Mouse (Mus musculus): ENCODE data around the gene Ankrd6. TPM values are rescaled to one million over a fixed set of nuclear protein-coding genes. Genes with fewer than 3 reads are reported as not detected.

Gene Ankrd6
- polyA plus RNA-seq, 1 experiment from 2014 or later, result 9.4 TPM

GRCm38 (mm10) chr4:32833494-32834282 is 117.0 kb downstream of the Ankrd6 start:
- Histone ChIP-seq H3K36me3 (ENCODE audit: control insufficient read depth, insufficient read depth, low read length) (no peaks in the 10 kb centered on the region), H3K4me1 (ENCODE audit: control insufficient read depth, insufficient read depth, low read length) (peaks cover 3% of the 10 kb centered on the region; the same call in 1 of the 2 replicates), H3K27me3 (ENCODE audit: control insufficient read depth, insufficient read depth, low read length) (no peaks in the 10 kb centered on the region), H3K9ac (ENCODE audit: low read length) (peak overlapping the region; percentile 45; the same call in 1 of the 2 replicates), H3K9me3 (ENCODE audit: control insufficient read depth, low read length) (no peaks in the 10 kb centered on the region), H3K27ac (replicated peaks; ENCODE audit: low read depth, low read length) (no peak overlapping the region), H3K4me2 (ENCODE audit: low read depth, severe bottlenecking) (peak overlapping the region; percentile 39), H3K4me3 (ENCODE audit: low read depth, low read length) (peak overlapping the region; percentile 25)
- WGBS, result 49% methylated on average over 17 of the region's 17 CpGs
- ATAC-seq (ENCODE audit: insufficient number of reproducible peaks, low FRiP score, low TSS enrichment, low read depth) (no peak), DNase-seq (ENCODE audit: low spot score) (no peak)

DNA sequence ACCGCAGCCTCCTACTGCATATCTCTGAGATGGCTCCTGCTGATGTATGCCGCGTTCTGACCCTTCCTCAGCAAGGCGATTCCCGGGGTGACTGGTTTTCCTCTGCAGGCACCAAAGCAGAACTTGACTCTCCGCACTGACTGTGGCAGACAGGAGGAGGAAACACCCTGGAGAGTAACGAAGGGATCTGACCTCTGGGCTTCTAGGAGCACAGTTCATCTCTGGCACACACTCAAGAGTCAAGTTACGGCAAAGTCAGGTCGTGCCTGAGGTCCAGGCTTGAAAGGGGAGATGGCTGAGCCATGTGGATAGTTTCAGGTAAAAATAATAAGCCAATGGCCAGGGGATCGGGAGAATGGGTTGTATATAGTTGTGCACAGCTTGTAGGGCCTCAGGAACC is 121.3 kb downstream of the Ankrd6 start:
- no peaks in the 10 kb centered on the region for H3K36me3 ChIP-seq (ENCODE audit: control insufficient read depth, insufficient read depth, low read length)
- H3K4me3 ChIP-seq (ENCODE audit: low read depth, low read length), result no peak overlapping the region
- H3K27me3 ChIP-seq (ENCODE audit: control insufficient read depth, insufficient read depth, low read length), result no peaks in the 10 kb centered on the region
- no peaks in the 10 kb centered on the region for H3K9me3 ChIP-seq (ENCODE audit: control insufficient read depth, low read length)
- peaks cover 3% of the 10 kb centered on the region; the same call in 1 of the 2 replicates for H3K4me1 ChIP-seq (ENCODE audit: control insufficient read depth, insufficient read depth, low read length)
- no peak overlapping the region for H3K27ac ChIP-seq (replicated peaks; ENCODE audit: low read depth, low read length)
- 19% methylated on average over 10 of the region's 10 CpGs for WGBS
- peak; percentile 31 for DNase-seq (ENCODE audit: low spot score)
- ATAC-seq (ENCODE audit: insufficient number of reproducible peaks, low FRiP score, low TSS enrichment, low read depth), result no peak
- H3K9ac ChIP-seq (ENCODE audit: low read length), result no peak overlapping the region
- H3K4me2 ChIP-seq (ENCODE audit: low read depth, severe bottlenecking), result no peak overlapping the region

DNA sequence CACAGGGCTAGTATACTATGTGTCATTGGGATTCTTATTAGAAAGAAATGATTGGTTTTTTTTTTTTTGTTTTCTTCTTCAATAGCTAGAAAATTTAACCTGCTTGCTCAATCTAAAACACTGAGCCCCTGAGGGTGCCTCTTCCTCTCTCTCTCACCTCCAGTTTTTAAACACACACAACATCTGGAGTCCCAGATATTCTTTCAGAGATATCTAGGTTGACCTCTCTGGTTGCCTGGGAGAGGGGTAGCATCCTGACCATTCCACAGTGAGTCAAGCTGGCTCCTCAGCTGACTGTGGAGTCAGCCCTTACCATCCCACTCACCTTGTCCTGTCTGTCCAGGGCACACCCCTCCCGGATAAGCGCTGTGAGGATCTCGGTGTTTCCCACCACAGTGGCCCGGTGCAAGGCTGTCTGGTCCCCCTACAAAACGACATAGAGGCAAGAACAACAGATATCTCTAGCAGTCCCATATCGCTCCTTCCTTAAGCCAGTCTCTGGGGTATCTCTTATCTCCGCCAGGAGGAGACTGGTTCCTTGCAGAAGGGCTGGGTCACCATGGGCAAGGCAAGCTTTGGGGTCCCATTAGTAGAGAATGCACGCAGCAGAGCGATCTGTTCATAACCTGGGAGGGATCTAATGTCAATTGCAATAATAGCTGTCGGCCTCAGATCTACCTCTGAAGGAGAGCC is 122.1 kb downstream of the Ankrd6 start:
- no peak overlapping the region for H3K9ac ChIP-seq (ENCODE audit: low read length)
- H3K36me3 ChIP-seq (ENCODE audit: control insufficient read depth, insufficient read depth, low read length), result no peaks in the 10 kb centered on the region
- 77% methylated on average over 10 of the region's 10 CpGs for WGBS

GRCm38 (mm10) chr4:32826925-32827324 is 123.7 kb downstream of the Ankrd6 start:
- 54% methylated on average over 7 of the region's 7 CpGs for WGBS
- H3K4me3 ChIP-seq (ENCODE audit: low read depth, low read length), result no peak overlapping the region
- H3K9ac ChIP-seq (ENCODE audit: low read length), result no peak overlapping the region
- H3K27ac ChIP-seq (replicated peaks; ENCODE audit: low read depth, low read length), result no peak overlapping the region
- no peaks in the 10 kb centered on the region for H3K9me3 ChIP-seq (ENCODE audit: control insufficient read depth, low read length)
- H3K27me3 ChIP-seq (ENCODE audit: control insufficient read depth, insufficient read depth, low read length), result no peaks in the 10 kb centered on the region
- H3K36me3 ChIP-seq (ENCODE audit: control insufficient read depth, insufficient read depth, low read length), result no peaks in the 10 kb centered on the region
- ATAC-seq (ENCODE audit: insufficient number of reproducible peaks, low FRiP score, low TSS enrichment, low read depth) (no peak), DNase-seq (ENCODE audit: low spot score) (no peak)
- H3K4me2 ChIP-seq (ENCODE audit: low read depth, severe bottlenecking), result no peak overlapping the region
- peaks cover 3% of the 10 kb centered on the region; the same call in 1 of the 2 replicates for H3K4me1 ChIP-seq (ENCODE audit: control insufficient read depth, insufficient read depth, low read length)

More for the DNA sequence above, 122.1 kb downstream of the Ankrd6 start:
- Histone ChIP-seq H3K4me1 (ENCODE audit: control insufficient read depth, insufficient read depth, low read length) (peaks cover 3% of the 10 kb centered on the region; the same call in 1 of the 2 replicates), H3K4me3 (ENCODE audit: low read depth, low read length) (no peak overlapping the region), H3K4me2 (ENCODE audit: low read depth, severe bottlenecking) (no peak overlapping the region), H3K9me3 (ENCODE audit: control insufficient read depth, low read length) (no peaks in the 10 kb centered on the region), H3K27ac (replicated peaks; ENCODE audit: low read depth, low read length) (no peak overlapping the region), H3K27me3 (ENCODE audit: control insufficient read depth, insufficient read depth, low read length) (no peaks in the 10 kb centered on the region)
- ATAC-seq (ENCODE audit: insufficient number of reproducible peaks, low FRiP score, low TSS enrichment, low read depth), result no peak
- no peak for DNase-seq (ENCODE audit: low spot score)

DNA sequence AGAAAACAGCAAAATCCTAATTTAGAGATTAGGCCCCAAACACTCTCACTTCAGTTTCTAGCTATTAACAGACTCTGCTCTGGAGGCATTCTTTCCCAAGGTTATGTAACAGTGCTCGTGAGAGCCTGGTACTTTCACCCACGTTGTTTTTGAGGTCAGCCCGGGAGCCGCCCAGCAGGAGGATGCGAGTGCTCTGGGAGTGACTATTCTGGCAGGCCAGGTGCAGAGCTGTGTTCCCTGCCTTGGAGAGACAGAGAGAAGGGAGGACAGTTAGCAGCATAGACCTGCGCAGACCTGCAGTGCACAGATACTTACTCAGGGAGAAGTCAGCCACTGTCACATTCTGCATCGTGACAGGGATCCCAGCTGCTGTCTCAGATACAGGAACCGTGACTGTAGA is 126.4 kb downstream of the Ankrd6 start:
- Histone ChIP-seq H3K4me3 (ENCODE audit: low read depth, low read length) (no peak overlapping the region), H3K36me3 (ENCODE audit: control insufficient read depth, insufficient read depth, low read length) (no peaks in the 10 kb centered on the region), H3K27ac (replicated peaks; ENCODE audit: low read depth, low read length) (no peak overlapping the region), H3K4me2 (ENCODE audit: low read depth, severe bottlenecking) (no peak overlapping the region), H3K4me1 (ENCODE audit: control insufficient read depth, insufficient read depth, low read length) (peaks cover 2% of the 10 kb centered on the region; the same call in 1 of the 2 replicates), H3K27me3 (ENCODE audit: control insufficient read depth, insufficient read depth, low read length) (no peaks in the 10 kb centered on the region), H3K9ac (ENCODE audit: low read length) (no peak overlapping the region), H3K9me3 (ENCODE audit: control insufficient read depth, low read length) (no peaks in the 10 kb centered on the region)
- 70% methylated on average over 8 of the region's 8 CpGs for WGBS
- ATAC-seq (ENCODE audit: insufficient number of reproducible peaks, low FRiP score, low TSS enrichment, low read depth), result no peak
- no peak for DNase-seq (ENCODE audit: low spot score)

- H3K4me1 ChIP-seq (ENCODE audit: control insufficient read depth, insufficient read depth, low read length), result no peaks in the 10 kb centered on the region
- H3K27ac ChIP-seq (replicated peaks; ENCODE audit: low read depth, low read length), result no peak overlapping the region
- no peak overlapping the region for H3K4me2 ChIP-seq (ENCODE audit: low read depth, severe bottlenecking)
- WGBS, result 93% methylated on average over 3 of the region's 3 CpGs
- H3K4me3 ChIP-seq (ENCODE audit: low read depth, low read length), result no peak overlapping the region
- no peak overlapping the region for H3K9ac ChIP-seq (ENCODE audit: low read length)
- ATAC-seq (ENCODE audit: insufficient number of reproducible peaks, low FRiP score, low TSS enrichment, low read depth) (no peak), DNase-seq (ENCODE audit: low spot score) (no peak)
- no peaks in the 10 kb centered on the region for H3K36me3 ChIP-seq (ENCODE audit: control insufficient read depth, insufficient read depth, low read length)
- no peaks in the 10 kb centered on the region for H3K9me3 ChIP-seq (ENCODE audit: control insufficient read depth, low read length)
- H3K27me3 ChIP-seq (ENCODE audit: control insufficient read depth, insufficient read depth, low read length), result no peaks in the 10 kb centered on the region
These were observed 130.0 kb downstream of the Ankrd6 start for GRCm38 (mm10) chr4:32820676-32821075.

DNA sequence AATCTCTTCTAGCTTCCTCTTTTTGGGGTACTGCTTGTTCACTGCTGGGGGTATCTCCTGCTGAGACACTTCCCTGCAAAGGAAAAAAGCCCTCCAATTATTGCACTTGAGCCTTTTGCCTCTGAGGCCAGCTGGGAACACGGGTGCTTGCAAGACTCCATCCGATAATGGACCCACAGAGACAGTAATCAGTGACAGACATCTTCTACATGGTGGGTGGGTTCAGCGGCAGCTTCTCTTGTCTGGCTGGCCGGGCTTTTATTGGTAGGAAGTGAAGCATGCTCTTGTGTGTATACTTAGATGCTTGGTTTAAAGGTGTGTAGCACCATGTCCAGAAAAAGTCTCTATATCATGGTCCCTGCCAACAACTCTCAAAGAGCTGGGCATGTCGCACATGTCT is 133.2 kb downstream of the Ankrd6 start:
- Histone ChIP-seq H3K4me3 (ENCODE audit: low read depth, low read length) (no peak overlapping the region), H3K9ac (ENCODE audit: low read length) (no peak overlapping the region), H3K27ac (replicated peaks; ENCODE audit: low read depth, low read length) (no peak overlapping the region), H3K4me2 (ENCODE audit: low read depth, severe bottlenecking) (no peak overlapping the region), H3K9me3 (ENCODE audit: control insufficient read depth, low read length) (no peaks in the 10 kb centered on the region), H3K27me3 (ENCODE audit: control insufficient read depth, insufficient read depth, low read length) (no peaks in the 10 kb centered on the region), H3K4me1 (ENCODE audit: control insufficient read depth, insufficient read depth, low read length) (no peaks in the 10 kb centered on the region), H3K36me3 (ENCODE audit: control insufficient read depth, insufficient read depth, low read length) (no peaks in the 10 kb centered on the region)
- DNase-seq (ENCODE audit: low spot score) (no peak), ATAC-seq (ENCODE audit: insufficient number of reproducible peaks, low FRiP score, low TSS enrichment, low read depth) (no peak)
- 75% methylated on average over 5 of the region's 5 CpGs for WGBS

- H3K4me2 ChIP-seq (ENCODE audit: low read depth, severe bottlenecking), result peak overlapping the region; percentile 67
- H3K36me3 ChIP-seq (ENCODE audit: control insufficient read depth, insufficient read depth, low read length), result no peaks in the 10 kb centered on the region
- peak overlapping the region; percentile 96 for H3K9ac ChIP-seq (ENCODE audit: low read length)
- H3K27ac ChIP-seq (replicated peaks; ENCODE audit: low read depth, low read length), result peak overlapping the region; percentile 100
- no peaks in the 10 kb centered on the region for H3K27me3 ChIP-seq (ENCODE audit: control insufficient read depth, insufficient read depth, low read length)
- 21% methylated on average over 9 of the region's 9 CpGs for WGBS
- no peaks in the 10 kb centered on the region for H3K9me3 ChIP-seq (ENCODE audit: control insufficient read depth, low read length)
- DNase-seq (ENCODE audit: low spot score) (peak; percentile 23), ATAC-seq (ENCODE audit: insufficient number of reproducible peaks, low FRiP score, low TSS enrichment, low read depth) (peak; percentile 49; the same call in 1 of the 2 replicates)
- peaks cover 4% of the 10 kb centered on the region; the same call in 1 of the 2 replicates for H3K4me1 ChIP-seq (ENCODE audit: control insufficient read depth, insufficient read depth, low read length)
- peak overlapping the region; percentile 76 for H3K4me3 ChIP-seq (ENCODE audit: low read depth, low read length)
These were observed 150.0 kb downstream of the Ankrd6 start for GRCm38 (mm10) chr4:32800577-32801170.

Data from limb, embryonic 11.5 days (tissue).